Mouse (Mus musculus) E14TG2a.4 (cell line): ENCODE results near the gene Pcca.

ENCODE experiments used
- CTCF ChIP-seq: conservative IDR thresholded peaks from 2 replicates; pipeline ENCODE4 v1.5.1; 2014; ENCODE audit warnings: low read length
- NANOG ChIP-seq: IDR thresholded peaks from 2 replicates; pipeline ENCODE4 v1.6.1; 2014; ENCODE audit warnings: borderline replicate concordance, low read length, mixed read lengths
- POU5F1 ChIP-seq: IDR thresholded peaks from 2 replicates; pipeline ENCODE4 v1.6.1; 2014; ENCODE audit warnings: low read length, borderline replicate concordance

DNA sequence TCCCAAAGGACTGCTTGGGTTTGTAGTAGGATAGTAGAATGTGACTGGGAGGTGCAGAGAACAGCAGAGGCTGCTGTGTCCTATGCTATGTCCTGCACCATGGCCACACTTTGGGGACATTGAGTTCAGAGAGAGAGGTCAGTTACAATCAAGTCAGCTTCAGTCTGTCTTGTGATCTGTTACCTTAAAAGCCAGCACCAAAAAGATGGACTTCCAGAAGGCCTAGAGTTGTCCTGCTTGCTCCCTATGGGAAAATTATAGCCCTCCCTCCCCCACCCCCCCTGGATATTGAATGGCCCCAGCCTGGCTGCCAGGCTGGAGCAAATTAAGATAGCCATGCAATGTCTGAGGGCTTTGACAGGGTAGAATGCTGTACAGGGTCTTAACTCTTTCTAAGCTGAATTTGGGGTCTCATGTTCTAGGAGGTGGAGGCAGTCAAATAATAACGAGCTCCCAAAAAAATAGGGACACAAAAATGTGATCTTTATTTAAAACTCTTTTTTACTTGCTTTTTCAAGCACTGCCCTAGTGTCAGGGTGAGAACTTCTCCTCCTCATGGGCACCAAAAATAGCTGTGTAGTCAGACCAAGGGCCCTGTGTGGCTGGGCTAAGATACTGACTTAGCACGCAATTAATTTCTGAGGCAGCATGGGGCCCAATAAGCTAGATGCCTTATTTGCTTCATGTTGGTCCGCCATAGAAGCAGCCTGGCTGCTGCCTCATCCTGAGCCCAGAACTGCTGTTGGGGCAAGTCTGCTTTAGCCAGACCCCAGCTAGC is 353.8 kb downstream of the Pcca start:
- no peak for TF ChIP-seq POU5F1
- no peak for TF ChIP-seq CTCF
- no peak for TF ChIP-seq NANOG
